Mouse (Mus musculus): ENCODE results near the gene Leng9.
A peak's percentile ranks its signal among the peaks of the same experiment; 100 is the strongest.

Gene Leng9

DNA sequence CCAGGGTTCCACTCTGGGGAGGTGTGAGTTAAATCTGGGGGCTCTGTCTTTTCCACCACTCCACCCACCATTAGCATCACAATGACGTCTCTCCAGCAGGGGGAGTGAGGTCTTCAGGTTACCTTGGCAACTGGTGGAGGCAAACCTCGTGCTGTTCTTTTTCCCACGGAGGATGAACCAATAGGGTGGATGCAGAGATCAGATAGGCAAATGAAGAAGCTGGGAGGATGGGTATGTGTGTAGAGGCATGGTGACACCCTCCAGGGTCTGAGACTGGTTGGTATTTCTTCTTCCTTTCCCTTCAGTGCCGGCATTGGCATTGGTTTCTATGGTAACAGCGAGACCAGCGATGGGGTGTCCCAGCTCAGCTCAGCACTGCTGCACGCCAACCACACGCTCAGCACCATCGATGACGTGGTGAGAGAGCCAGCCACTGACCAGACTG, 25.8 kb downstream of the Leng9 start:
- peak; percentile 19 for DNase-seq (ENCODE audit: low read depth)

DNA sequence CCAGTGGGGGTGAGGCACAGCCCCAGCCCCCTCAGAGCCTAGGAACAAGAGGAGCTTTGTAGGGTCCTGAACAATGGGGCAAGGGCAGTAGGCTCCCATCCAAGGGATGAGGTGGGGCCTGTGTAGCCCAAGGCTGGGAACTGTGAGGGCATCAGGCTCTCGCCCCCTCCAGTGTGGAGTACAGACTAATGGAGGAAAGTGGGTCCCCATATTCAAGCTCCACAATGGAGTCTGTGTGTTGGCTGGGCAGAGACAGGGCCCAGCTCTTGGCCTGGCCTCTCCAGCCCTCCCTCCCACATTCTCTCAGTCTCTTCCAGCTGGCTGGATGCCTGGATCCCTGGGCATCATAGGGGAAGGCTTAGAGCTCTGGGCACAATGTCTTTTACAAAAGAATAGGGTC, 26.4 kb downstream of the Leng9 start:
- no peak for DNase-seq (ENCODE audit: low read depth)

DNA sequence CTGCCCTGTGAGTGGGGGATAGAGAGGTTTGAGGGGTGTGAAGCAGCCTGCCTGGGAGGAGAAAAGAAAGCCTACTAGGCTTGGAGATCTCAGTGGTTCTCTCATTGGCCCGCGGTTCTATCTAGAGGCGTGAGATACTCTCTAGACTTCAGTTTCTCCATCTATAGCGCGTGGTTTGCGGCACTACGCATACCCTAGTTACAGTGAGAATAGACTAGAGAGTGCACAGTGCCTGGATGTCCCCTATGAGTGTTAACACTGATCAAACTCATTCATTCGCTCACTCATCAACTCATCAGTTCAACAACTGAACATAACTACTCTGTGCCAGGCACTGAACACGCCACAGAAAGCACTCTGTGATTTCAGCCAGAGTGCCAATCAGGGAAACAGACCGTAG, 27.4 kb downstream of the Leng9 start:
- DNase-seq (ENCODE audit: low read depth), result no peak

DNA sequence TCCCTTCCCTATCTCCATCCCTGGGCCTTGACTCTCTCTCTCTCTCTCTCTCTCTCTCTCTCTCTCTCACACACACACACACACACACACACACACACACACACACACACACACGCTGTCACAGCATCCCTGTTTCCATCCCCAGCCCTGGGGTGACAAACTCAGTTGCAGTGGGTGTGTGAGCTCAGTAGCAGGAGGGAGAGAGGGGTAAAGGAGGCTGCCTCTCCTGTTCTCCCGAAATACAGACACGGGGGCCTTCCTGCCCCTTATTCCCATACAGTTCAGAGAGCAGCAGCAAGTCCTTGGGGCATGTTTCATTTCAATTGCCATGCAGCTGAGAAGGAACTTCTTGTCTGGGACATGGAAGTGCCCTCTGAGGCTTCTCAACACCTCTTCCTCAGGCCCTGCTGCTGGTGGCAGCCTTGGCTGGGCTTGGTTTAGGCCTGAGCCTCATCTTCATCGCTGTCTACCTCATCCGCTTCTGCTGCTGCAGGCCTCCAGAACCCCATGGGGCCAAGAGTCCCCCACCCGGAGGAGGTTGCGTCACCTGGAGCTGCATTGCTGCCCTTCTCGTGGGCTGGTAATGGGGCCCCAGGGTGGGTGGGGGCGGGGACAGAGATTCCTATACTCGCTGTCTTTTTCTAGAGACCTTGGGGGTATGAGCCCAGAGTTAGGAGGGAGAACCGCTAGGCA, 28.0 kb downstream of the Leng9 start:
- DNase-seq (ENCODE audit: low read depth), result no peak

DNA sequence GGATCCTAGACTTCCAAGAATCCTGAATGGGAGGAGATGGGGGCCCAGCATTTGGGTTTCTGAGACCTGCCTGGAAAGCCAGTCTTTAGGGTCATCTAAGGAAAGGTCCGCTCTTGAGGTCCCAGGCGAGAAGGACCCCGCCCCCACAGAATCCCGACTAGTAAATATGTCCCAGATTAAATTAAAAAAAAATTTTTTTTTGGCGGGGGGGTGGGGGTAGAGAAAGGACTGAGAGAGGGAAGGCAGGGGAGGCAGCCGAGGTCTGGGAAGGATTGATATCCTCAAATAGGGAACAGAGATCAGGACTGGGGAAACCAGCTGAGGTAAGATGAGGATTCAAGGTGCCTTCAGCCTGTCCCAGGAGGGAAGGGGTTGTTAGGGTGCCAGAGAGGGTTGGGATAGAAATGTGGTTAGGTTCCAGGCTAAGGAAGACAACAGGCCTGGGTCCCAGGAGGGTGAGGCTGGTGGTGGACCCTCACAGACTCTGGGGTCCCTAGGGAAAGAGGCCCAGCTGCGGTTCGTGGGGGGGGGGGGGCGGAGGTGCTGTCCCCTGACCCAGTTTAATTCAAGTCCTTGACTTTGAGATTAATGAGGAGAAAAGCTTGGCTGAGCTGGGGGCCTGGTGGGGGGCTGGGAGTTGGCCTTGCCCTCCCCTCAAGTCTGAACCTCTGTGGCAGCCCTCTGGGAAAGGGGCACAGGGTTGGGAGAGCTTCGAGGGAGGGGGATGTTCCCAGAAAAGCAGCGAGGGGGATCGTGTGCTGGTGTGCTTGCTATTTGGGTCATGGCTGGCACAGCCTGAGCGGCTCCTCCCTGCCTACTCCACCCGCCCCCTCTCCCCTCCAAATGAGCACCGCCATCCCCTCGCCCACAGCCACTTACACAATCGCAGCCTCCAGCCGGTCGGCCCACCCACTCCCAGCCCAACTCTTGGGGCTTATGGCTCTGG, 29.9 kb downstream of the Leng9 start:
- no peak for DNase-seq (ENCODE audit: low read depth)

DNA sequence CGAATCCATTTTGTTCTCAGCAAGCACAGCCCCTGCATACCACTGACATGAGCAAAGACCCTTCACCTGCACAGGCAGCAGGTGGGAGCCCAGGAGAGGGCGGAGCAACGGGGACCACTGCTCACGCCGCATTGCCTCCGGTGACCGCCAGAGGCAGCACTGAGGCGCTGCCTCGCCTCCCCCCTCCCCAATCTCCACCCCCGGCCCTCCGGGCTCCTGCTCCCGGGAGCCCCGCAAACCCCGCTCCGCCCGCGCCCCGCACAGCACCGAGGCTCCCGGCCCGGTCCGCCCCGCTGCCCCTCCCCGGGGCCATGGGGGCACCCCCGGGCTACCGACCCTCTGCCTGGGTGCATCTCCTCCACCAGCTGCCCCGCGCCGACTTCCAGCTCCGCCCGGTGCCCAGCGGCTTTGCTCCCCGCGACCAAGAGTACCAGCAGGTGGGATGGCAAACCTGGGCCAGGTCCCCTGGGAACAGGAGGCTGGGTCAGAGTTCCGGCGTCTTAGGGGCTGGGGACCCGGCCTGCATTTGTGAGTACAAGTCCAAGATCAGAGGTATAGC, 30.8 kb downstream of the Leng9 start, which contains the start of gene Ttyh1:
Gene Ttyh1 (plus strand): TSS at position 65 of the 559 bp plus-strand sequence.
- DNase-seq (ENCODE audit: low read depth), result no peak

DNA sequence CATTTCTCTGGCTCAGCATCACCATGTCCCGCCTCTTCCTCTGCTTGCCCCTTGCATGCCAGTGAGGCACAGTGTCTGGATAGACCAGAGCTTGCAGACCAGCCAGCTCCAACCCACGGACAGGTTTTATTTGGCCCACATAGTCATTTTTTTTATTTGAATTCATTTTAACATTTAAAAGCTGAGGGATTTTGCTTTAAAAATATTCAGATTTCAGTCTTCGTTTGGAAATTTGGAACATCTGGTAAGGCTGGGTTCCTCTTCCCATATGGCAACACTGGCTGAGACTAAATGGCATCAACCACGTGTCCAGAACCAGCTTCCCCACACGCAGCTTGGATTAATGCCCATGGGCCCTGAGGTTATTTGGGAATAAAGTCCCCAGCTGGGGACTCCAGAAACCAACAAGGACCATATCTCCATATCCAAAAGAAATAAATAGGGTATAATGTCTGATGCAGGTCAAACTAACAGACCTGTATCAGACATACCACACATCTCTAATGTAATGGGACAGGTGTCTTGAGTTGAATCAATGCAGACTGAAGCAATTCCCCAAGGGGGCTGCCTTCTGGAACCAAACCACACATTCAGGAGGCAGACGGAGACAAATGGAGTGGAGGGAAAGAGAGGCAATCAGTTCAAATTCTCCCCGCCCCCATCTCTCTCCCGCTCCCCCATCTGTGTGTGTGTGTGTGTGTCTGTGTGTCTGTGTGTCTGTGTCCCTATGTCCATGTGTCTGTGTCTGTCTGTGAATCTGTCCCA, 32.9 kb downstream of the Leng9 start:
- DNase-seq (ENCODE audit: low read depth), result no peak

DNA sequence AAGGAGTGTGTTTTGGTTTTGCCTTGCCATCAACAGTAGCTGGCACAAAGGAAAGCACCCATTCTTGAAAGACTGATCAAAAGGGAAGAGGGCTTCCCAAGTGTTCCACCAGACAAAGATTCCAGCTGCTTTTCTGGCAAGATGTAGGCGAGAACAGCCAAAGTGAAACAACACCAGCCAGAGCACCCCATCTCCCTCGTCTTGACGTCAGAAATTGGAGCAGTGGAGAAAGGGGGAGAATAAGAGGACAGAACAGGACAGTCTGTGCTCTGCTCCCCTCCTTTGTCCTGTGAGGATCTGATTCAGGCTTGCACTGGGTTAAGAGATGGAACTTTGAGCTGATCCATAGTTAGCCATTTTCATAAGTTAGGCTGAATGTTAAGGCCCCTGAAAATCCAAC, 38.4 kb downstream of the Leng9 start:
- no peak for DNase-seq (ENCODE audit: low read depth)

DNA sequence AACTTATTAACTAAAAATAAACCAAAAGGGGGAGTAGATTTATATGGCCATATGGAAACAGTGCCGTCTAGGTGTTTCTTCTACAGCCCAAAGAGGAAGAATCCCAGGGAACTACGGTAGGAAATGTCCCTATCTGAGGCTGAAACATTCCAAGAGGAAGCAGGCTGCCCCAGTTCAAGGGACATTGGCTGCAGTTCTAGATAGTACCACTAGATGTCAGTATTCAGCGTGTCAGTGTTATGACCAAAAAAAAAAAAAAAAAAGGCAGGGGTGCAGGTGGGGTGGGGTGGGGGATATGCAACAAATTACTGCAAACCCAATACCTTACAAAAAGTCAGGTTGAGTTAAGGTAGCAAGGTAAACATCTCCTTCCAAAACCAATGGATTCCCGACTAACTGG, 46.8 kb downstream of the Leng9 start:
- peak; percentile 63 for DNase-seq (ENCODE audit: low read depth)

DNA sequence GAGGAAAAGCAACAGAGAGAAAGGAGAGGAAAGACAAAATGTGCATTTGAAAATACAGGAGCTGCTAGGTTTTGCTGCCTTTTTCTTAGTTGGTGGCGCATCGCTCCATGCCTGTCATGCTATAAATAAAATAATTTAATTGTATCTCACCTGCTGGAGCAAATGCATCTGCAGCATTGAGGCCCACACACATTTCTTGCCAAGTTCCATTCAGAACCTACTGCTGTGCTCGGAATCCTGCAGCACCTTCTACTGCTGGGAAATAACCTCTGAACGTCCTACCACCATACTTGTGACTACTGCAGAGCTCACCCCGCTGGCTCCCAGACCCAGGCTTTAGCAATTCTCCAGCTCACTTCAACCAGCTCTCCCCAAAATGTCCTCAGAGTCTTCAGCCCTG, 49.0 kb downstream of the Leng9 start:
- DNase-seq (ENCODE audit: low read depth), result no peak

DNA sequence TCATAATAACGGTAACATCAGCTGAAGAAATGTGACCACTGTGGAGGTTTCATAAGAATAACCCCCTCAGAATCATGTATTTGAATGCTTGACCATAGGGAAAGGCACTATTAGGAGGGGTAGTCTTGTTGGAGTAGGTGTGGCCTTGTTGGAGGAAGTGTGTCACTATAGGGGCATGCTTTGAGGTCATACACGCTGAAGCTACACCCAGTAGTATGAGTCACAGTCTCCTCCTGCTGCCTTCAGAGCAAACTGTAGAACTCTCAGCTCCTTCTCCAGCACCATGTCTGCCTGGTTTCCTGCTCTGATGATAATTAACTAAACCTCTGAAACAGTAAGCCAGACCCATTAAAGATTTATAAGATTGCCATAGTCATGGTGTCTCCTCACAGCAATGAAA, 51.3 kb downstream of the Leng9 start:
- peak; percentile 88 for DNase-seq (ENCODE audit: low read depth)

DNA sequence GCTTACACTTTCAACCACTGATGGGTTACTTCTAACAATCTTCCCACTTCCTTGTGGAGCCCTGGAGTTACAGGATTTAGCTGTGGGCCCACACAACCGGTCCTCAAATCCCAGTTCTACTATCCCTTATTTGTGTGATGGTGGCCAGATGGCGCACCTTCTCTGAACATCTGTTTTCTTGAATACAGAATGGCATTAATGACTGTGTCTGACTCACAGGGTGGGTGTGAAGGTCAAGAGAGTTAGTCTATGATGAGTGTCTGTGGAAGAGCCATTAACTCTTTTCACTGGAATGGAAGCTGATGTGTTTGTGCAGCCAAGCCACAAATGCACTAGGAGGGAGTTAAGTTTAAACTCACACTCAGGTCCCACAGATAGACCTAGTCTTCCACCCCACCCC, 51.9 kb downstream of the Leng9 start:
- no peak for DNase-seq (ENCODE audit: low read depth)
